Mouse (Mus musculus) liver, embryonic 14.5 days (tissue): ENCODE measurements at regions not wholly inside any gene's neighbourhood (a gene's known extent, or its start where the extent isn't known, plus 50 kb on each side); places are given as distances from the start of the nearest gene placed in this dataset.
A peak's percentile ranks its signal among the peaks of the same experiment; 100 is the strongest.

Source experiments
- ATAC-seq: fragments of 200-750 bp; cut with Nextera tagmentation; 2 replicates; pipeline ENCODE4 v1.8.0; 2017; ENCODE audit warnings: moderate number of reproducible peaks, mild to moderate bottlenecking, moderate library complexity; ENCODE audit not compliant: insufficient read depth
- DNase-seq, 3 experiments: peaks; one replicate each; pipeline ENCODE4 v3.0.0-alpha.2; 2012 to 2013; ENCODE audit warnings: low read depth in 3 of 3, low spot score in 3 of 3
- H3K27ac ChIP-seq: fragments of 300-500 bp; sonication (generic); 2 replicates; pipeline ENCODE4 v1.5.1; 2014; ENCODE audit warnings: moderate library complexity, mild to moderate bottlenecking, control low read depth, inconsistent platforms
- H3K27me3 ChIP-seq: fragments of 300-500 bp; sonication (generic); 2 replicates; pipeline ENCODE4 v1.6.1; 2014; ENCODE audit warnings: mild to moderate bottlenecking, low read length, moderate library complexity; ENCODE audit not compliant: control insufficient read depth, insufficient read depth
- H3K36me3 ChIP-seq: fragments of 300-500 bp; sonication (generic); replicated peaks from 2 replicates; pipeline ENCODE4 v1.6.1; 2014; ENCODE audit warnings: low read depth; ENCODE audit not compliant: control insufficient read depth, insufficient read depth
- H3K4me1 ChIP-seq, 2 experiments: fragments of 200-500 bp in 1 of 2; fragments of 300-500 bp in 1 of 2; sonication (generic) in 1 of 2; replicated peaks; 2 replicates each; pipeline ENCODE4 v1.6.1; 2012 to 2014; ENCODE audit warnings: antibody characterized with exemption in 1 of 2, inconsistent platforms in 1 of 2, low read length in 1 of 2; ENCODE audit not compliant: control insufficient read depth in 2 of 2, insufficient read depth in 2 of 2
- H3K4me2 ChIP-seq: fragments of 300-500 bp; sonication (generic); 2 replicates; pipeline ENCODE4 v1.6.1; 2014; ENCODE audit warnings: low read depth, mild to moderate bottlenecking, control low read depth, moderate library complexity
- H3K4me3 ChIP-seq, 2 experiments: fragments of 200-500 bp in 1 of 2; fragments of 300-500 bp in 1 of 2; sonication (generic) in 1 of 2; 2 replicates each; pipeline ENCODE4 v1.5.1; 2012 to 2014; ENCODE audit warnings: low read depth in 2 of 2, low read length in 2 of 2, mild to moderate bottlenecking in 2 of 2, control low read depth in 1 of 2, inconsistent platforms in 1 of 2, moderate library complexity in 1 of 2; ENCODE audit not compliant: insufficient read depth in 1 of 2
- H3K9ac ChIP-seq: fragments of 300-500 bp; sonication (generic); replicated peaks from 2 replicates; pipeline ENCODE4 v1.6.1; 2014; ENCODE audit warnings: mild to moderate bottlenecking, control low read depth, moderate library complexity
- H3K9me3 ChIP-seq: fragments of 300-500 bp; sonication (generic); 2 replicates; pipeline ENCODE4 v1.6.1; 2016; ENCODE audit warnings: low read length, mixed read lengths; ENCODE audit not compliant: control insufficient read depth
- CTCF ChIP-seq: IDR thresholded peaks from 2 replicates; pipeline ENCODE4 v1.5.1; 2016; ENCODE audit warnings: antibody characterized with exemption, low read depth, control low read depth
- EP300 ChIP-seq: IDR thresholded peaks from 2 replicates; pipeline ENCODE4 v1.6.1; 2016; ENCODE audit warnings: antibody characterized with exemption, low read depth
- WGBS: fragments of 180-500 bp; shearing (Covaris S2); extraction: QIAGEN DNeasy Blood & Tissue Kit; methylation state at CpG from one replicate; pipeline ENCODE4 v1.1.7; 2014; ENCODE audit not compliant: insufficient replicate concordance; 5-methylcytosine and 5-hydroxymethylcytosine counted together

DNA sequence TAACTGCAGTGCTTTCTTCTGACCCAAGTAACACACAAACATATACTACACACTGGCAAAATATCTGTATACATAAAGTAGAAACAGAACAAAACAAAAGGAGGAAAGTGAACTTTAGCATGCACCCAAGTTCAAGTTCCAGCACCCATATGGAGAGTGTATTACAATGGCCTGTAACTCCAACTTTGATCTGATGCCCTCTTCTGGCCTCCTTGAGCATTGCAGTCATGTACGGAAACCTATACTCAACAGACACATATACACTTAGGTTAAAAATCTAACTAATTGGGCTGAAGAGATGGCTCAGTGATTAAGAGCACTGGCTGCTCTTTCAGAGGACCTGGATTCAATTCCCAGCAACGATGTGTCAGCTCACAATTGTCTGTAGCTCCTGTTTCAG is 72.2 kb downstream of the Mid1ip1 start:
- Histone ChIP-seq H3K27me3 (no peaks in the 10 kb centered on the region), H3K36me3 (no peaks in the 10 kb centered on the region), H3K4me2 (no peak overlapping the region), H3K4me3 (no peak overlapping the region), H3K9me3 (no peaks in the 10 kb centered on the region), H3K9ac (no peak overlapping the region), H3K4me1 (no peaks in the 10 kb centered on the region), H3K27ac (no peak overlapping the region)
- DNase-seq (no peak), ATAC-seq (no peak)
- WGBS, result 64% methylated on average over 2 of the region's 2 CpGs
- no peak for TF ChIP-seq EP300
- peak; percentile 49 for TF ChIP-seq CTCF

DNA sequence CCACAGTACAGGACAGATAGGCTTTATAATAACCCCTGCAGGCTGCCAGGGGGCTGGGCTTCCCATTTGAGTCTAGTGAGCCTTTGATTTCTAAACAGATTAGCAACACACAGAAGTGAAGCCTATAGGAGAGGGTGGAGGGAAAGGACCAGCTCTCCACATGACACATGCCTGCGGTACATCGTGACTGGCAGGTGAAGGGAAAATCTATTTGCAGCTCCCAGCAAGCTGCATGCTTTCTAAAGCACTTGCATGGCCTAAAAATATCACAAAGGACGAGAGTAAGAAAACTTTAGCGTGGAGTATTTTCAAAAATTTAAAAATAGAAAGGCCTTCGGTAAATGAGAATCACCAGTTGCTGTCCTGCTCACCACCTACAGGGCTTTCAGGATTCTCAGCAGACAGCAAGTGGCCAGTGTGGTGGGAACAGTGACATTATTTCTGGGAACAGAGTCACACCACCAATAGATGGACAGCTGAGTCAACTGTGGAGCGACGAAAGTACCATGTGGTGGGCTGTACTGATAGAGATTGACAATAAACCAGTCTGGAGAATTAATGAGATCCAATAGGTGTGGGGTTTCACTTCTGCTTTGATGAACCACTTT is 105.6 kb downstream of the Mid1ip1 start:
- no peaks in the 10 kb centered on the region for H3K4me1 ChIP-seq
- no peaks in the 10 kb centered on the region for H3K27me3 ChIP-seq
- H3K9ac ChIP-seq, result no peak overlapping the region
- H3K4me3 ChIP-seq, result no peak overlapping the region
- no peaks in the 10 kb centered on the region for H3K9me3 ChIP-seq
- H3K4me2 ChIP-seq, result no peak overlapping the region
- H3K27ac ChIP-seq, result no peak overlapping the region
- whole genome bisulfite sequencing, result 64% methylated on average over 7 of the region's 7 CpGs
- ATAC-seq (no peak), DNase-seq (no peak)
- TF ChIP-seq CTCF (no peak), EP300 (no peak)
- H3K36me3 ChIP-seq, result no peaks in the 10 kb centered on the region

DNA sequence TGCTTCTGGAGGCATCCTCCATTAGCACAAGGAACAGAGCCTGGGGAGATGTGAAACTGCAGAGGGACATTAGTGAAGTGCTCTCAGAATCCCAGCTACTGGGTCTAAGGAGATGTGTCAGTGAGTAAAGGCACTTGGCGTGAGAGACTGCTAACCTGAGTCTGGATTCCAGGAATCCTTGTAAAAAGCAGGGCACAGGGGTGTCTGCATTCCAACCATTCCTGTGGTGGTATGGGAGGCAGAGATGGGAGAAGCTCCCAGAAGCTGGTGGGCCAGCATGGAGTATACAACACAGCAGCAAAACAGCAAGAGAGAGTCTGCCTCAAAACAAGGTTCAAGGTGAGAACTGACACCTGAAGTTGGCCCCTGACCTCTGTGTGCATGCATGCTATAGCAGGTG is 118.9 kb downstream of the Mid1ip1 start:
- Histone ChIP-seq H3K9ac (no peak overlapping the region), H3K36me3 (no peaks in the 10 kb centered on the region), H3K9me3 (no peaks in the 10 kb centered on the region), H3K4me2 (no peak overlapping the region), H3K4me1 (no peaks in the 10 kb centered on the region), H3K4me3 (no peak overlapping the region), H3K27me3 (no peaks in the 10 kb centered on the region), H3K27ac (no peak overlapping the region)
- ATAC-seq (no peak), DNase-seq (no peak)
- TF ChIP-seq CTCF, result no peak
- no peak for TF ChIP-seq EP300
- WGBS, result 59% methylated on average over 1 of the region's 1 CpGs

DNA sequence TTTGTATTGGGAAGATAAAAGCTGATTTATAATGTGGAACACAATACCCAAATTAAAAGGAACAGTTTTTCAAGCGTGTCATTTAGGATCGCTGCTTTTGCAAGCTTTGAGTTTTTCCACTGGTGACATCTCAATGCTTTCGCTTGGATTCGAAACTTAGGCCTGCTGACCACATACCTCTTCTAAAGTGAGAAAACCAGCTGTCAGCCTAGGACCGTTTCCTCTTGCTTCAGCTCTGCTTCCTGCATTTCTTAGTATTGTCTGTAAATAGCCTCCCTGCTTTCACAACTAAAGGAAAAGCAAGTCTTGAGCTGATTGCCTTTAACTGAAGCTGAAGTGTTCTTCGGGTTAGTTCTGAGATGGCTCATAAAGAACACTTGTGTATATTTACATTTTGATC is 142.3 kb downstream of the Mid1ip1 start:
- Histone ChIP-seq H3K27ac (no peak overlapping the region), H3K27me3 (no peaks in the 10 kb centered on the region), H3K4me1 (no peaks in the 10 kb centered on the region), H3K4me3 (no peak overlapping the region), H3K9me3 (no peaks in the 10 kb centered on the region), H3K36me3 (no peaks in the 10 kb centered on the region), H3K4me2 (no peak overlapping the region), H3K9ac (no peak overlapping the region)
- TF ChIP-seq CTCF (no peak), EP300 (no peak)
- DNase-seq (no peak), ATAC-seq (no peak)
- WGBS, result 27% methylated on average over 6 of the region's 6 CpGs

DNA sequence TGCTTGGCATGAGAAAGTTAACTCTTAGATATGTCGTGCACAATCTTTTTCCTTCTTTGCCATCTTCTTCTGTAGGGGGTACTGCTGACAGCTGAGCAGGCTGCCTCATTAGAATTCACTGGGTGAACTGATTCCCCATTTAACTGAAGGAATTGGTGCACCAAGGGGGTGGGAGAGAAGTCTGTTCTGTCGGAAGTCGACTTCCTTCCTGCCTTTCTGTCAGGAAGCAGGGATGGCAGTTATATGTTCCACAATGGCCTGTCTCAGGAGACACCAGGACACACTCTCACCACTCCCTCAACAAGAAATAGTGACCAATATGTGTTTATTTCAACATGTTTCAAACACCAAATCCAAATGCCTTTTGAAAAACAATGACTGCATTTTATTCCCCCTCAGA is 142.9 kb downstream of the Mid1ip1 start:
- 25% methylated on average over 3 of the region's 3 CpGs for WGBS
- no peak overlapping the region for H3K9ac ChIP-seq
- TF ChIP-seq EP300, result no peak
- TF ChIP-seq CTCF, result no peak
- DNase-seq, result no peak
- no peak for ATAC-seq
- no peaks in the 10 kb centered on the region for H3K9me3 ChIP-seq
- no peak overlapping the region for H3K4me3 ChIP-seq
- no peaks in the 10 kb centered on the region for H3K4me1 ChIP-seq
- no peak overlapping the region for H3K27ac ChIP-seq
- no peaks in the 10 kb centered on the region for H3K36me3 ChIP-seq
- H3K27me3 ChIP-seq, result no peaks in the 10 kb centered on the region
- H3K4me2 ChIP-seq, result no peak overlapping the region
